Mouse (Mus musculus): ENCODE data around the gene Acadl.

Acadl gene

GRCm38 (mm10) chr1:66862712-66863511 is at the start of gene Acadl:
Gene Acadl (minus strand): TSS chr1:66863277.
- peak; percentile 73 for DNase-seq

- DNase-seq: no peak
Observed at GRCm38 (mm10) chr1:66912305-66912704, 49.2 kb upstream of the Acadl start.

- DNase-seq: no peak
Observed at GRCm38 (mm10) chr1:66902566-66902965, 39.5 kb upstream of the Acadl start.

DNA sequence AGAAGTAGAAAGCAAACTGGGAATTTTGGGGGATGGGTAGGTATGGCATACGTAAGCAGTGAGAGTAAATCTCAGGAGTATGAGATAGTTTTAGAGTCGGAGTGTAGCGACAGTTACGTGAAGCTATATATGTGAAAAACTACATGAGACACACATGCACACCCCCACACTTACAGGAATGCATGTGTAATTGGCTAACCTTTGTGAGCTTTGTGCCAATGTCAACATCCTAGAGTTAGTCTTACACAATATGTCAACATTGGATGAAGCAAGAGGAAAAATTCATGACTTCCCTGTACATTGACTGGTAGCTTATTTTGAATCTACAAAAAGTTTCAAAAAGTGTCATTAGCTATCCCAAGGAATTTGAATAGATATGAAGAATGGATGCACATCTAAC is 37.9 kb upstream of the Acadl start:
- no peak for DNase-seq

- no peak for DNase-seq
Observed at GRCm38 (mm10) chr1:66898261-66898660, 35.2 kb upstream of the Acadl start.

DNA sequence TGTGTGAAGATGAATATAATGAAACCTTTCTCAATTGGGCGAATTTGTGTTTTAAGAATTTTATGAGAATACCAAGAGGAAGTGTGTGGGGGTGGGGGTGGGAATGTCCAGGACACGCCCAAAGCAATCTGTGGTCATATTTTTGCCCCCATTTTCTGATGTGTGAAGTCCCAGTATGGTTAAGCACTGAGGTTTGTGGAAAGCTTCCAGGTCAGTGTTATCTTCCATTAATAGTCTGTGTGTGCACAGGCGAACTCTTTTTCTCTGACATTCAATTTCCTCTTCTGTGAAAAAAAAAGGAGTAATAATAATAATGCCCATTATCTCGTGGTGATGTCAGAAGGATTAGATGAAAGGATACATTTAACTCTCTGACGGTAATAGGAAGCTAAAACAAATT is 33.5 kb upstream of the Acadl start:
- no peak for DNase-seq

DNA sequence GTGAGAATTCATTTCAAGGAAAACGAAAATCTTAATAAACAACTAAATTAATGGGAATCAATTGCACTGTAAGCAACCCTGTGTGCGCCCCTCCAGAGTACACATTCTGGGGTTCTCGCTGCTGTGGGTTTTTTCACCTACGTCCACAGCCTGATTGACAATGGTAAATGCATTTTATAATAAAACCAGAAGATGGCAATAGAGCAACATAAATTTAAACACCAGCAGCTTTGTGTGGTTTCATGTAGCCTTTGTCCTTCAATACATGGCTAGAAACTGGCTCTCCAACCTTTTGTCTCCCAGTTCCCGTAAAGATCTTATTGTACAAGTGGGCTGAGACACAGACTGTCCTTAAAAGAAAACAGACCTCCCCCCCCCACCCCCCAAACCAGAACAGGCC is 33.0 kb upstream of the Acadl start:
- DNase-seq: no peak

DNA sequence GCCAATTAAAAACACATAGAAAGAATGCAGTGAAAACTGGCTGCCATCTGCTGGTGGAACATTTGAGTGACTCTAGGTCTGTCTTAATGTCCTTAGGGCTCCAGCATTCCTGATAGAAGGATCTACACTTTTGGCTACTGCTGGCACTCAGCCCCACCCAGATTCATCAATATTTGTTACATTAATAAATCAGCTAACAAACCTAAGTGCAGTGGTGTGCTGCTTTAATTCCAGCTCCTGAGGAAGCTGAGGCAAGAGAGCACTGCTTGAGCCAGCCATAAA is 32.7 kb upstream of the Acadl start:
- peak; percentile 9 for DNase-seq

- DNase-seq: no peak
Observed at GRCm38 (mm10) chr1:66895093-66895836, 32.2 kb upstream of the Acadl start.

GRCm38 (mm10) chr1:66887175-66887574 is 24.1 kb upstream of the Acadl start:
- no peak for DNase-seq

- DNase-seq: no peak
Observed at GRCm38 (mm10) chr1:66880217-66880616, 17.1 kb upstream of the Acadl start.

DNA sequence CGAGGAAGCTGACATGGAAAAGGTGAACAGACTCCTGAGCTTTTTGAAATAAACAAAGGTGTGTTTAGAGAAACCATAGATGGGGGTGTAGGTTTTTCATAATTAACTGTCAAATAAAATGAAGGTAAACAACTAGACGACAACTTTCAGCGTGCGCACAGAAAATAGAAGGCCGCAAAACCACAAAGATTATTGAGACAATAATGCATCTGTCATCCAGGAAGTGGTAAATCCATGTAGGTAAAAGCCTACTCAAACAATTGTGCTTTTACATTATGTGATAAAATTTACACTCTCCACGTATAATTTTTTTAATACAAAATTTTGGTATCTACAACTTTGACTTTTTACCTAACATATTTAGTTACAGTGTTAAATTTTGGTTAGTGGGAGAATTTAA is 11.7 kb upstream of the Acadl start:
- no peak for DNase-seq

GRCm38 (mm10) chr1:66871591-66871990 is 8.5 kb upstream of the Acadl start:
- no peak for DNase-seq

DNA sequence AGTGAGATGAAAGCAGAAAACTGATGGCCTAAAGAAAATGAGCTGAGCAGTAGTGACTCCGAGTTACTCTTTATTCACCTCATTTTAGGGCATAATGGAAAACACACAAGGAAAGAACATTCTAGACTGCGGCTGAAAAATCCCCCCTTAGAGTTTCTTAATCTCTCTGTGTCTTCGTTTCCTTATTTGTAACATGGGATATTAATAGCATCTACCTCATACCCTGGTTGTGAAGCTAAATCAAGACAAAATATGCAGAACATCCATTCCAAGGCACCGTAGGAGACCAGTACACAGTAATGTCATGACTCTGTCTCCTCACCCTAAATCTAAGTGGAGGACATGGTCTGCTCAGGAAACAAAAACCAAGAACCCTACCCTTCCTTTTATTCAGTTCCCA is 2.6 kb upstream of the Acadl start:
- DNase-seq: no peak

GRCm38 (mm10) chr1:66863741-66864495 is 841 bp upstream of the Acadl start:
- no peak for DNase-seq

GRCm38 (mm10) chr1:66861764-66862672 is 1.1 kb downstream of the Acadl start:
- DNase-seq: no peak

GRCm38 (mm10) chr1:66847506-66847905 is 15.6 kb downstream of the Acadl start:
- peak; percentile 50 for DNase-seq

- DNase-seq: no peak
Observed at GRCm38 (mm10) chr1:66845690-66846318, 17.3 kb downstream of the Acadl start.

DNA sequence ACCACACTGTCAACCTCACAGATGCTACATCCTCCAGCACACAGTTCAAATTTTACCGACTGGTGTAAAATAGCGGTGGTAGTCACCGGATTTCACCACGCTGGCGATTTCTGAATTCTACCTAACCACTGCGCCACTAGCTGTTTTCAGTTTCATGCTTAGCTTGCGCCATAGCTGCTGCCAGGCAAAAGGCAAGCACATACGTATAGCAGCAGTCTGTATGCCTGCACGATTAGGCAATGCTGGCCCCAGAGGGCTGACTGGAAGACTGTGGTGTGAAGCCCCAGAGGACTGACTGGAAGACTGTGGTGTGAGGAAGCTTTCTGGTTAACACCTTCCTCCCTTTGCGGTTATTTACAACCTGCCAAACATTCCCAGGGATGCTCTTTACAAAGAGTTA is 21.1 kb downstream of the Acadl start:
- no peak for DNase-seq

DNA sequence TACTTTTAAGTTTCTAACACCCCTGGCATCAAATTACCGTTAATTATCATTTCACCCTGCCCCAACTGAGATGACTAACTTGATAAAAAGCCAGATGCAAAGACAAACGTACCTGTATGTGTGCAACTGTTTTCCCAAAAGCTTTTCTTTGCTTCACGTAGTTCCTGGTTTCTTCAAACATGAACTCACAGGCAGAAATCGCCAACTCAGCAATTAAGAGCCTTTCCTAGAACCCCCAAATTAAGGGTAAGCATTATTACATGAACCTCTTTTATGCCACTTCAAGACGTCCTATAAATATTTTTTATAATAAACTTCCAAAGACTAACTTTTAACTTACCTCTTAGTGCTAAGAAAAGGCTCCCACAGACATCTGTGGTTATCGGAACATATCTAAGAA is 21.6 kb downstream of the Acadl start:
- no peak for DNase-seq

- no peak for DNase-seq
Observed at GRCm38 (mm10) chr1:66839755-66840438, 23.2 kb downstream of the Acadl start.

GRCm38 (mm10) chr1:66839135-66839534 is 23.9 kb downstream of the Acadl start:
- DNase-seq: no peak

Data from thymus, postnatal 14 days (tissue).